Mouse (Mus musculus) ES-E14 (cell line): ENCODE data around the gene Nek1. TPM values are rescaled to one million over a fixed set of nuclear protein-coding genes. Genes with fewer than 3 reads are reported as not detected.
A peak's percentile ranks its signal among the peaks of the same experiment; 100 is the strongest.

ENCODE experiments used
- DNase-seq: peaks from one replicate; pipeline ENCODE4 v3.0.0-alpha.2; 2013; ENCODE audit warnings: low read depth, low spot score
- H3K27ac ChIP-seq: 2 replicates; pipeline ENCODE4 v1.5.1; 2012; ENCODE audit warnings: low read depth, mild to moderate bottlenecking, low read length, moderate library complexity, mixed read lengths; ENCODE audit not compliant: poor library complexity, insufficient read depth, severe bottlenecking
- H3K36me3 ChIP-seq: 2 replicates; pipeline ENCODE4 v1.6.1; 2012; ENCODE audit warnings: mild to moderate bottlenecking, low read length, moderate library complexity, mixed read lengths; ENCODE audit not compliant: control insufficient read depth, poor library complexity, insufficient read depth, severe bottlenecking
- H3K4me1 ChIP-seq, 2 experiments: fragments of 150-350 bp in 1 of 2; sonication (generic) in 1 of 2; 2 replicates each; pipeline ENCODE4 v1.6.1; 2012; ENCODE audit warnings: low read length in 2 of 2, mild to moderate bottlenecking in 1 of 2, mixed read lengths in 1 of 2; ENCODE audit not compliant: control insufficient read depth in 2 of 2, insufficient read depth in 2 of 2, poor library complexity in 1 of 2
- H3K4me3 ChIP-seq, 2 experiments: fragments of 150-350 bp in 1 of 2; sonication (generic) in 1 of 2; 2 replicates each; pipeline ENCODE4 v1.5.1; 2012; ENCODE audit warnings: low read length in 2 of 2, low read depth in 1 of 2, mild to moderate bottlenecking in 1 of 2, mixed read lengths in 1 of 2; ENCODE audit not compliant: insufficient read depth in 1 of 2, poor library complexity in 1 of 2, severe bottlenecking in 1 of 2
- H3K9ac ChIP-seq: 2 replicates; pipeline ENCODE4 v1.6.1; 2012; ENCODE audit warnings: low read depth, mild to moderate bottlenecking, low read length, mixed read lengths; ENCODE audit not compliant: poor library complexity, insufficient read depth, severe bottlenecking
- H3K9me3 ChIP-seq: fragments of 150-350 bp; sonication (generic); 2 replicates; pipeline ENCODE4 v1.6.1; 2012; ENCODE audit warnings: low read depth, mild to moderate bottlenecking, low read length; ENCODE audit not compliant: control insufficient read depth, insufficient read depth
- CHD2 ChIP-seq: IDR thresholded peaks from 2 replicates; pipeline ENCODE4 v1.6.1; 2014; ENCODE audit warnings: mild to moderate bottlenecking, low read depth, low read length, inconsistent platforms
- HCFC1 ChIP-seq: IDR thresholded peaks from 2 replicates; pipeline ENCODE4 v1.6.1; 2012; ENCODE audit warnings: low read length, inconsistent platforms, borderline replicate concordance; ENCODE audit not compliant: insufficient read depth
- MAFK ChIP-seq: IDR thresholded peaks from 2 replicates; pipeline ENCODE4 v1.6.1; 2014; ENCODE audit warnings: mild to moderate bottlenecking, low read depth, low read length, inconsistent platforms; ENCODE audit not compliant: insufficient read depth
- ZC3H11A ChIP-seq: IDR thresholded peaks from 2 replicates; pipeline ENCODE4 v1.6.1; 2012; ENCODE audit warnings: low read depth, mild to moderate bottlenecking, inconsistent platforms, low read length, borderline replicate concordance
- ZNF384 ChIP-seq: IDR thresholded peaks from 2 replicates; pipeline ENCODE4 v1.6.1; 2012; ENCODE audit warnings: low read depth, low read length, inconsistent platforms
- in situ Hi-C, 2 experiments: fragments of 600-800 bp; cut with MboI; formaldehyde crosslinking; loops; one replicate each; pipeline ENCODE4 v1.15.1; 2025; ENCODE audit warnings: low sequenced_read_pairs in 2 of 2, inconsistent platforms in 1 of 2; ENCODE audit not compliant: unreplicated experiment in 2 of 2
- total RNA-seq: library from RNA; depleted of rRNA; stranded (reverse); fragments of 300-350 nt; gene quantifications from 2 replicates; pipeline ENCODE4 v1.2.3, GENCODE M21; 2012

The Nek1 gene
- total RNA-seq, 1 experiment = 8.9 TPM

DNA sequence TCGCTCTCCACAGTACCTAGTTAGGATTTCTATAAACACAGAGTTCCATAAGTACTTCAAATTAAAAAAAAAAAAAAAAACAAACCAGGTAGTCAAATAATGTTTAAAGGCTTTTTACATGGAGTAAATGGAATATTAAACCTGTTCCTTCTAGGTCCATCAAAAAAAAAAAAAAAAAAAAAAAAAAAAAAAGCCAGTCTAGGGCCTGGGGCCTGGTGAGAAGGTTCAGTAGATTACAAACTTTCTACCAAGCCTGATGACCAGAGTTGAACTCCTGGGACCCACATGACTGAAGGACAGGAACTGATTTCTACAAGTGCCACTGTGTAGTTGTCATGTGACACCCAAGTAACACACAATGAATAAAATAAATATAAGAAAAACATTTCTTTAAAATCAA, 41.2 kb upstream of the Nek1 start:
- no peak for TF ChIP-seq MAFK
- TF ChIP-seq ZNF384 = peak; percentile 56; the same call in 1 of the 2 replicates
- H3K9ac ChIP-seq = no peak overlapping the region
- no peak overlapping the region for H3K4me3 ChIP-seq
- in situ Hi-C loops = no loop called here
- DNase-seq = no peak
- H3K4me1 ChIP-seq = no peaks in the 10 kb centered on the region
- no peaks in the 10 kb centered on the region for H3K9me3 ChIP-seq
- no peak overlapping the region for H3K27ac ChIP-seq
- H3K36me3 ChIP-seq = no peaks in the 10 kb centered on the region

DNA sequence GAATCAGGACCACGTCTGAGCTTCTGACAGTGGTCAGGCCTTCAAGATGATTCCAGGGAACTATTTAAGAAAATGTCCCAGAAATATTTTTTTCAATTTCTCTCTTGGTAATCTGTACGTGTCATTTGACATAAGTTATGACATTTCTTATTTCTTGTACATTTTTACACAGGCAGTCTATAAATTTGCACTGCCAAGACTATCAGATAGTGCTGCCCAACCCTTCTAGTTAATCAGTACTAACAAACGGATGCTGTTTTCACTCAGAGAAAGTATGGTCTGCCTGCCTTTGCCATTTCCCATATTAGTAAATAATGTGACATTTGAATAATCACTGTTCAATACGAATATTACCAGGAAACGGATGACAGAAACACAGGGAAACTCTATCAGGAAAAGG, 40.2 kb upstream of the Nek1 start:
- DNase-seq = no peak
- TF ChIP-seq ZNF384 (no peak), MAFK (no peak), HCFC1 (no peak), ZC3H11A (no peak), CHD2 (no peak)
- H3K4me3 ChIP-seq = no peak overlapping the region
- H3K36me3 ChIP-seq = no peaks in the 10 kb centered on the region
- no peaks in the 10 kb centered on the region for H3K9me3 ChIP-seq
- H3K4me1 ChIP-seq = no peaks in the 10 kb centered on the region
- H3K9ac ChIP-seq = no peak overlapping the region
- in situ Hi-C loops = no loop called here
- no peak overlapping the region for H3K27ac ChIP-seq

DNA sequence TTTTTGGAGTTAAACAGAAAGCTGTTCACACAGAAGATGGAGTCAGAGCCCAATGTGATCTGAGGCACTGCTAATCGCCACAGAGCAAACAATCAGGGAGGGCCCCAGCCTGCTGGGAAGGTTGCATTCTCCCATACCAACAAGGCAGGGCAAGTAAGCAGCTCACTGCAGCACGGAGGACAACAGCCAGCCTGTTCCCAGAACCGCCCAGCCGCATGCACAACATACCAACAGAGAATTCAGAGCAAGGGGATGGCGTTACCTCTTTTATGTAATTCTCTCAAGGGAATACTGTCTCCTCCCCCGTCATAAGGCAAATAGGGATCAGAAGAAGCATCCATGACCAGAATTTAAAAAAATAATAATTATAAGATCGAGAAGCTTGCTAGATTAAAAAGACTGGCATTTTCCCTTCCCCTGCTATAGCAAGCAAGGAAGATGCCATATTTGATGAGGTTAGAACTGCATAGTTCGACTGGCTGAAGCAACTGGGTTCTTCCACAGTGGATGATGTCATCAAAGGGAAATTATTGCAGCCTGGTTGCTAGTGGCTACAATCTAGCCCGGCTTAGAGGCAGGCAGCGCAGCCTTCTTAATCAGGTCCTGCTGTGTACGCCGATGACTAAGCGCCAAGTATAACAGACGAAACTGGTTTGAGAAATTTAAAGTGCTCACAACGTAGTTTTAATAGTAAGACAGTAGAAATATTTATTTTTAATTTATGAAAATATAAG, 38.5 kb upstream of the Nek1 start:
- Histone ChIP-seq H3K9ac (no peak overlapping the region), H3K4me3 (peak overlapping the region in 1 of 2 experiments; percentile 57; a peak in 2 of 4 replicates), H3K9me3 (no peaks in the 10 kb centered on the region), H3K4me1 (no peaks in the 10 kb centered on the region), H3K36me3 (no peaks in the 10 kb centered on the region), H3K27ac (no peak overlapping the region)
- in situ Hi-C loops = no loop called here
- no peak for TF ChIP-seq ZC3H11A
- TF ChIP-seq MAFK = no peak
- TF ChIP-seq CHD2 = no peak
- no peak for TF ChIP-seq ZNF384
- TF ChIP-seq HCFC1 = no peak
- no peak for DNase-seq

DNA sequence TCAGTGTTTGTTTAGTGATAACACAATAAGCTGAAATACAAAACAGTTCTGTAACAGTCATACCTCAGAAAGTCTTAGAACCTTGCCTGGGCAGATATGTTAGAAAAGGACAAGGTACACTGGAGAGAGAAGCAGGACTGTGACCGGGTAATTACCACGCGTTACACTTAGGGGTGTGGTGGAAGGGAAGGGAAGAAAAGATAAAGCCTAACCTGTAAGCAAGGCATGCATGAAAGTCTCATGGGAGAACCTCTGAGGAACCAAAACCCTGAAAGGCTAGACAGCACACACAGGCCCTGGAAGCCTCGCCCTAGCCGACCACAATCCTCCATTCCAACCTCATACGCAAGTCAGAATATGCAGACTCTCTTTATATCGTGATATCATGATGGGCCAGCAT, 36.1 kb upstream of the Nek1 start:
- H3K4me1 ChIP-seq = no peaks in the 10 kb centered on the region
- H3K9me3 ChIP-seq = no peaks in the 10 kb centered on the region
- in situ Hi-C loops = no loop called here
- no peak overlapping the region for H3K9ac ChIP-seq
- no peak for DNase-seq
- H3K27ac ChIP-seq = no peak overlapping the region
- TF ChIP-seq ZNF384 (no peak), HCFC1 (no peak), ZC3H11A (no peak), MAFK (no peak), CHD2 (no peak)
- no peaks in the 10 kb centered on the region for H3K36me3 ChIP-seq
- H3K4me3 ChIP-seq = no peak overlapping the region

DNA sequence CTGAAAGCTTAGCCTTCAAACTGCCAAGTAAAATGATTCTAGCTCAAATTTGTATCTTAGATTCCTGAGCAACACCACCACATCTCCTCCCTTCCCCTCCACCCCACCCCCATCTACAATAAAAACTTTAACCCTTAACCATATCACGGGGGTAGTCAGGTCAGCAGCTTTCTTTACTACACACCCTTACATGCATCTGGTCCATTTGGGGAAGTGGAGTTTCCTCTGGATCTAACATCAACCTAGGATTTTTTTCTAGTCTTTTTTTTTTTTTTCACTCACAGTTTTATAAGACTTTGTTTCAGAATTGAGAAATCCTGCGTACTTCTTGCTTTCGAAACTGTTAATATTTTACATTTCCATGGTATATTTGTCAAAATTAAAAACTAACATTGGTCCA, 30.2 kb upstream of the Nek1 start:
- in situ Hi-C loops = no loop called here
- no peak for DNase-seq
- Histone ChIP-seq H3K4me3 (no peak overlapping the region), H3K9ac (no peak overlapping the region), H3K36me3 (no peaks in the 10 kb centered on the region), H3K4me1 (peaks cover 0 to 1% of the 10 kb centered on the region in 2 experiments; a peak in 1 of 4 replicates), H3K9me3 (no peaks in the 10 kb centered on the region; the same call in 1 of the 2 replicates), H3K27ac (no peak overlapping the region)
- TF ChIP-seq MAFK = no peak
